Mouse (Mus musculus): Measurements from ENCODE around the gene Rapgef5. TPM values are rescaled to one million over a fixed set of nuclear protein-coding genes. Genes with fewer than 3 reads are reported as not detected.

Rapgef5 gene
- polyA plus RNA-seq, 1 experiment from 2014 or later, result 7.7 TPM

DNA sequence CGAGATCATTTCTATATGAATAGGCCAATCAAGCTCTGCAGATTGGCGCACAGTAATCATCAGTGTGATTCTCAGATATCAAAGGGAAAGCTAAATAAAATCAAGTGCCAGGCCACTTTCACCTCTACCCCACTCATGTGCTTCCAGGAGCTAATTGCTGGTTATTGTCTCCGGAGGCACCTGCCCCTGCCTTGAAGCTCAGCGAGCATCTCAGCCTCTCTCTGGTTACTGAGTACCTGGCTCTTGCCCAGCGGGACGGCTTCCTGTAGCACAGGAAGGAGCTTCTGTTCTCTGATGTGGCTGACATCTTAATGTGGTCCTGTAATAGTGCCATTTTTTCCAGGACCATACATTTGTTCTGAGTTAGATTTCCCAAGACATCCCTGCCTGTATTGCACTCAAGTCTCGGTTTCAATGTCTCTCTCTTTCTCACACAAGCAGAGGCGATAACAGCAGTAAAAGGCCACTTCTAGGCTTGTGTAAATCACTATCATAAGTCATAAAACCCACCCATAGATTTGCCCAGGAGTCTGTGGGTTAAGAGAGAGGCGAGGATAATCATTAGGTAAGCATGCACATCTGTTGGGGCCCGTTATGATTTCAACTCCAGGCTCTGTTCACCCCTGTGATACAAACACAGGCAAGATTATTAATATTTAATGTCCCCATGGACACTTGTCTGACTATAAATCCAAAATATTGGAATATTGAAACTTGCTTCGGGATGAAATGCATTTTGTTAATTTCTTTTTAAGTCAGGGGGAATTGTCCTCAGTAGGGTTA lies 2.9 kb upstream of the Rapgef5 start:
- Histone ChIP-seq H3K4me3 (ENCODE audit: low read depth, low read length) (no peak overlapping the region), H3K9ac (replicated peaks; ENCODE audit: low read length) (no peak overlapping the region), H3K36me3 (replicated peaks; ENCODE audit: control insufficient read depth, insufficient read depth, low read depth, low read length) (no peaks in the 10 kb centered on the region), H3K4me2 (ENCODE audit: low read depth, low read length) (no peak overlapping the region), H3K27ac (replicated peaks; ENCODE audit: low read depth, low read length) (no peak overlapping the region), H3K27me3 (ENCODE audit: control insufficient read depth, insufficient read depth, low read length) (no peaks in the 10 kb centered on the region), H3K4me1 (ENCODE audit: control insufficient read depth, insufficient read depth, low read length) (no peaks in the 10 kb centered on the region), H3K9me3 (replicated peaks; ENCODE audit: control insufficient read depth, low read length) (no peaks in the 10 kb centered on the region)
- DNase-seq (ENCODE audit: low spot score) (no peak), ATAC-seq (replicated peaks; ENCODE audit: insufficient number of reproducible peaks, low FRiP score, low TSS enrichment, low read depth) (no peak)
- WGBS, result 70% methylated on average over 11 of the region's 11 CpGs

DNA sequence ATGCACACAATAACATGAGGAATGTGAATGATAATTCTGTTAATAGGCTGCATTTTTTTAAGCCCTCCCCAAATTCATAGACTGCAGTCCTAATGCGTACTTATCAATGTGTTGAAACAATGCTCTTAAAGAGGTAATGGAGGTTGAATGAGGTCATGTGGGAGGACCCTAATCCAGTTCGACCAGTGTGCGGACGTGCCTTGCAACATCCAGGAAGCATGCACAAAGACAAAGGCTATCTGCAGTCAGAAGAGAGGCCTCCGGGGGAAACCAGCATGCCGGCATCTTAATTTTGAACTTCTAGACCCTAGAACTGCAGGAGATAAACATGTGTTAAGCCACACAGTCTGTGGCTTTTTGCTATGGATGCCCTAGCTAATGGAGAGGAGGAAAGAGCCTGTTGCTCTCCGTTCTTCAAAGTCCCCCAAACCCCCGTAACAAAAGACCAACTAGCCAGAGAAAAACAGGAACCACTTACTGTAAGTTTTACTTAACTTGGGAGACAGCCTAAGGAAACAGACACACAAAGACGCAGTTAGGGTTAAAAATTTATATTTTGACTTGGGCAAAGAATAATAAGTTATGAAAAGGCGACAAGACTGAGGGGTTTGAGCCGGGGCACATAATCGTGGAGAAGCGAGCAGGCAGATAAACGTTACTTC lies 1.1 kb downstream of the Rapgef5 start:
- Histone ChIP-seq H3K4me1 (ENCODE audit: control insufficient read depth, insufficient read depth, low read length) (no peaks in the 10 kb centered on the region), H3K9ac (replicated peaks; ENCODE audit: low read length) (no peak overlapping the region), H3K9me3 (replicated peaks; ENCODE audit: control insufficient read depth, low read length) (no peaks in the 10 kb centered on the region), H3K27ac (replicated peaks; ENCODE audit: low read depth, low read length) (no peak overlapping the region), H3K27me3 (ENCODE audit: control insufficient read depth, insufficient read depth, low read length) (no peaks in the 10 kb centered on the region), H3K4me2 (ENCODE audit: low read depth, low read length) (no peak overlapping the region), H3K4me3 (ENCODE audit: low read depth, low read length) (no peak overlapping the region), H3K36me3 (replicated peaks; ENCODE audit: control insufficient read depth, insufficient read depth, low read depth, low read length) (no peaks in the 10 kb centered on the region)
- WGBS, result 69% methylated on average over 14 of the region's 14 CpGs
- no peak for DNase-seq (ENCODE audit: low spot score)
- no peak for ATAC-seq (replicated peaks; ENCODE audit: insufficient number of reproducible peaks, low FRiP score, low TSS enrichment, low read depth)

- H3K4me1 ChIP-seq (ENCODE audit: control insufficient read depth, insufficient read depth, low read length), result no peaks in the 10 kb centered on the region
- ATAC-seq (replicated peaks; ENCODE audit: insufficient number of reproducible peaks, low FRiP score, low TSS enrichment, low read depth) (no peak), DNase-seq (ENCODE audit: low spot score) (no peak)
- no peak overlapping the region for H3K9ac ChIP-seq (replicated peaks; ENCODE audit: low read length)
- no peak overlapping the region for H3K27ac ChIP-seq (replicated peaks; ENCODE audit: low read depth, low read length)
- no peaks in the 10 kb centered on the region for H3K27me3 ChIP-seq (ENCODE audit: control insufficient read depth, insufficient read depth, low read length)
- no peak overlapping the region for H3K4me3 ChIP-seq (ENCODE audit: low read depth, low read length)
- H3K4me2 ChIP-seq (ENCODE audit: low read depth, low read length), result no peak overlapping the region
- H3K9me3 ChIP-seq (replicated peaks; ENCODE audit: control insufficient read depth, low read length), result no peaks in the 10 kb centered on the region
- 66% methylated on average over 9 of the region's 9 CpGs for WGBS
- H3K36me3 ChIP-seq (replicated peaks; ENCODE audit: control insufficient read depth, insufficient read depth, low read depth, low read length), result no peaks in the 10 kb centered on the region
Observed at GRCm38 (mm10) chr12:117524311-117525013, 8.2 kb downstream of the Rapgef5 start.

DNA sequence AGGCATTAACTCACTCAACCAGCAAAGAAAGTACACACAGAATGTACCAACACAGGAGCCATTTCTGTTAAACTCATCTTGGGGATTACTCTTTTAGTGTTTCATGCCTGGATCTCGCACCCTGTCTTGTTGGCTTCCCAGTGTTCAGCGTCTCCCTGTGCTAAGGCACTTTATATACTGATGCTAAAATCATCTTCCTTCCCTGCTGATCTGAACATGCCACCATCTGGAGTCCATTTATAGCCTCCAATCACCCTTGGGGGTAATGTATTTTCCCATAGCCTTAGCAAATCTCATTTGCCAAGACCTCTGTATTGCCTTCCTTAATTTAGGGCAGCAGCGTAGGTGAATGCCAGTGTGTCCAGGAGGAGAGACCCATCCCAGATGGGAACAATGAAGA lies 11.6 kb downstream of the Rapgef5 start:
- Histone ChIP-seq H3K4me1 (ENCODE audit: control insufficient read depth, insufficient read depth, low read length) (no peaks in the 10 kb centered on the region), H3K9ac (replicated peaks; ENCODE audit: low read length) (no peak overlapping the region), H3K4me2 (ENCODE audit: low read depth, low read length) (no peak overlapping the region), H3K4me3 (ENCODE audit: low read depth, low read length) (no peak overlapping the region), H3K27me3 (ENCODE audit: control insufficient read depth, insufficient read depth, low read length) (no peaks in the 10 kb centered on the region; the same call in 1 of the 2 replicates), H3K9me3 (replicated peaks; ENCODE audit: control insufficient read depth, low read length) (no peaks in the 10 kb centered on the region), H3K27ac (replicated peaks; ENCODE audit: low read depth, low read length) (no peak overlapping the region), H3K36me3 (replicated peaks; ENCODE audit: control insufficient read depth, insufficient read depth, low read depth, low read length) (no peaks in the 10 kb centered on the region)
- DNase-seq (ENCODE audit: low spot score) (no peak), ATAC-seq (replicated peaks; ENCODE audit: insufficient number of reproducible peaks, low FRiP score, low TSS enrichment, low read depth) (no peak)
- 62% methylated on average over 3 of the region's 3 CpGs for WGBS

GRCm38 (mm10) chr12:117528509-117529145 lies 12.3 kb downstream of the Rapgef5 start:
- Histone ChIP-seq H3K27ac (replicated peaks; ENCODE audit: low read depth, low read length) (no peak overlapping the region), H3K4me1 (ENCODE audit: control insufficient read depth, insufficient read depth, low read length) (no peaks in the 10 kb centered on the region), H3K27me3 (ENCODE audit: control insufficient read depth, insufficient read depth, low read length) (peaks cover 4% of the 10 kb centered on the region; the same call in 1 of the 2 replicates), H3K4me3 (ENCODE audit: low read depth, low read length) (no peak overlapping the region), H3K4me2 (ENCODE audit: low read depth, low read length) (no peak overlapping the region), H3K9me3 (replicated peaks; ENCODE audit: control insufficient read depth, low read length) (no peaks in the 10 kb centered on the region), H3K9ac (replicated peaks; ENCODE audit: low read length) (no peak overlapping the region), H3K36me3 (replicated peaks; ENCODE audit: control insufficient read depth, insufficient read depth, low read depth, low read length) (no peaks in the 10 kb centered on the region)
- no peak for DNase-seq (ENCODE audit: low spot score)
- ATAC-seq (replicated peaks; ENCODE audit: insufficient number of reproducible peaks, low FRiP score, low TSS enrichment, low read depth), result no peak
- WGBS, result 72% methylated on average over 4 of the region's 4 CpGs

DNA sequence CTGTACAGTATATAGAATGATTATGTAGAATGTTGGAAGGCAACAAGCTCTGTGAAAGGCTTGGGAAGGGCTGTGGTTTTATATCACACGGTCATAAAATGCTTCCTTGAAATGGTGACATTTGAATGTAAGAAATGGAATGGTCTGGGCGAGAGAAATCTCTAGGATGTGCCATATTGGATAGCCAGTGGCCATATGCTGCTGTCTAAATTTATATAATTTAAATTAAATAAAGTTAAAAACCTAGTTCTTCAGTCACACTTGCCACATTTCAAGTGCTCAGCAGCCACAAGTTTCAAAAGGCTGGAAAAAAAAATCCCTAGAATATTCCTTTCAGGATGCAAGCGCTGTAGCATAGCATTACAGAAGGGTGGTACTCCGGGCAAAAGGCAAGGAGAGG lies 14.8 kb downstream of the Rapgef5 start:
- Histone ChIP-seq H3K4me3 (ENCODE audit: low read depth, low read length) (no peak overlapping the region), H3K36me3 (replicated peaks; ENCODE audit: control insufficient read depth, insufficient read depth, low read depth, low read length) (no peaks in the 10 kb centered on the region), H3K27ac (replicated peaks; ENCODE audit: low read depth, low read length) (no peak overlapping the region), H3K9ac (replicated peaks; ENCODE audit: low read length) (no peak overlapping the region), H3K4me2 (ENCODE audit: low read depth, low read length) (no peak overlapping the region), H3K9me3 (replicated peaks; ENCODE audit: control insufficient read depth, low read length) (no peaks in the 10 kb centered on the region), H3K27me3 (ENCODE audit: control insufficient read depth, insufficient read depth, low read length) (peaks cover 10% of the 10 kb centered on the region; the same call in 1 of the 2 replicates), H3K4me1 (ENCODE audit: control insufficient read depth, insufficient read depth, low read length) (peaks cover 4% of the 10 kb centered on the region; the same call in 1 of the 2 replicates)
- DNase-seq (ENCODE audit: low spot score) (no peak), ATAC-seq (replicated peaks; ENCODE audit: insufficient number of reproducible peaks, low FRiP score, low TSS enrichment, low read depth) (no peak)
- 94% methylated on average over 4 of the region's 4 CpGs for WGBS

DNA sequence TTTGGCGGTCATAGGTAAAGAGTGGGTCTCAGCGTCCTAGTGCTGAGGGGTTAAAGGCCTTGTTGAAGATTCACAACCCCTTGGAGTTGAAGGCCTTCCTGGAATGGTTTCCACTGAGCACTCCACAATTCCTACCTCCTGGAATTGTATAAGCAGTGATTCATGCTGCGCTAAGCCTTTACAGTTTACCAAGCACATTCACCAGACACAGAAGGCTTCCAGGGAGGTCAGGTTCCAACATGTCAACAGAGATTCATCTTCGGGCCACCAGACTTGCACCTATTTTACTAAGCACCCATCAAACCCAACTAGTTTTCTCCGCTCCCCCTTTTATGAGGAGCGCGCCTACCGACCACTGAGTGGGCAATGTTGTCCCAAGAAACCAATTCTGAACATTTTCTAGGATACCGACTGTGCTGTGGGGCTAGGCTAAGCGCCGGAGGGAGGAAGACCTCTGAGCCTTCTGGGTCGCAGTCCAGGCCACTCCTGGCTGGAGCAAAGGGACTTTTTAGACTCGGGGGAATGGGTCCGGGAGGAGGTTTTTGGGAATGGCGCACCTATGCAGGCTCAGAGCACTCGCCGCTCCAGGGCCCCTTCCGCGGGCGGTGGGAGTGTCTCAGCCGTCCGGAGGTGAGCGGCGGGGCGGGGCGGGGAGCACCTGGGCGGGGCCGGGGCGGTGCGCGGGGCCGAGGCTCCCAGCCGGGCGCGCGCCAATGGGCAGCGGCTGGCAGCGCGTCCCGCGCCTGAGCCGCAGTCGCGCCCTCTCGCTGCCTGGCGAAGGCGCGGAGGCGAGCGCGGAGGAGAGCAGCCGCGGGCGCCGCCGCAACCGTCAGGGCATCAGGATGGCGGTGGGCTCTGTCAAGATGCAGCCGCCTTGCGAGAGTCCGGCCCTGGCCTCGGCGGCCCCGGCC lies 17.2 kb downstream of the Rapgef5 start:
- 2% methylated on average over 45 of the region's 64 CpGs for WGBS
- peaks cover 4% of the 10 kb centered on the region; the same call in 1 of the 2 replicates for H3K4me1 ChIP-seq (ENCODE audit: control insufficient read depth, insufficient read depth, low read length)
- H3K4me3 ChIP-seq (ENCODE audit: low read depth, low read length), result peak overlapping the region; percentile 60
- H3K27ac ChIP-seq (replicated peaks; ENCODE audit: low read depth, low read length), result no peak overlapping the region; the same call in 1 of the 2 replicates
- H3K4me2 ChIP-seq (ENCODE audit: low read depth, low read length), result peak overlapping the region; percentile 99
- peaks cover 10% of the 10 kb centered on the region; the same call in 1 of the 2 replicates for H3K27me3 ChIP-seq (ENCODE audit: control insufficient read depth, insufficient read depth, low read length)
- H3K9me3 ChIP-seq (replicated peaks; ENCODE audit: control insufficient read depth, low read length), result no peaks in the 10 kb centered on the region
- ATAC-seq (replicated peaks; ENCODE audit: insufficient number of reproducible peaks, low FRiP score, low TSS enrichment, low read depth) (peak; percentile 79), DNase-seq (ENCODE audit: low spot score) (peak; percentile 75)
- H3K36me3 ChIP-seq (replicated peaks; ENCODE audit: control insufficient read depth, insufficient read depth, low read depth, low read length), result no peaks in the 10 kb centered on the region
- peak overlapping the region; percentile 68 for H3K9ac ChIP-seq (replicated peaks; ENCODE audit: low read length)
